Mouse (Mus musculus): ENCODE measurements around the gene Tmem147. TPM values are rescaled to one million over a fixed set of nuclear protein-coding genes. Genes with fewer than 3 reads are reported as not detected.
"Not testable (repeated sequence)": the region's sequence is repeated elsewhere in the genome, so short reads cannot be mapped to it uniquely, and the experiment has no call there.

Tmem147 gene
- total RNA-seq, 2 experiments from 2014 or later, result 119 to 130 TPM

DNA sequence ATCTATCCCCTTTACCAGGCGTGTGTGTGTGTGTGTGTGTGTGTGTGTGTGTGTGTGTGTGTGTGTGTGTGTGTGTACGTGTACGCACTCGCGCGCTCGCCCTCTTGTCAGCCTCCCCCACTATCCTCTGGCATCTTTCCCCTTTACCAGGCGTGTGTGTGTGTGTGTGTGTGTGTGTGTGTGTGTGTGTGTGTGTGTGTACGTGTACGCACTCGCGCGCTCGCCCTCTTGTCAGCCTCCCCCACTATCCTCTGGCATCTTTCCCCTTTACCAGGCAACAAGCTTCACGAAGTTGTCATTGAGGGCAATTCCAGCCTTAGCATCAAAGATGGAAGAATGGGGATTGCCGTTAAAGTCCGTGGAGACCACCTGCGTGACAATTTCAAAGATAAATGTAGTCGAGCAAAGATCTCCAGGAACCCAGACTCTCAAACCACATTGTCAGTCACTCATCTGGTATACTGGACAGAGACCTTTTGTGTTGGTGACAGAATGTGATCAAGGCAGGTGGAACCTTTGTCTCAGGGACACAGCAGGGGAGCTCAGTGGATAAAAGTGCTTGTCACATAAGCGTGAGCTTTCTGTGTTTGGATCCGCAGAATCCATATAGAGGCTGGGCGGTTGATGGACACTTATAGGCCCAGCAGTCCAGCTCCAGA, 853 bp upstream of the Tmem147 start:
- peak in 1 of 2 experiments; percentile 28 for DNase-seq (ENCODE audit: low spot score in 2 of 2)
- intact Hi-C loops (cut with DNase I), result not testable (repeated sequence)

DNA sequence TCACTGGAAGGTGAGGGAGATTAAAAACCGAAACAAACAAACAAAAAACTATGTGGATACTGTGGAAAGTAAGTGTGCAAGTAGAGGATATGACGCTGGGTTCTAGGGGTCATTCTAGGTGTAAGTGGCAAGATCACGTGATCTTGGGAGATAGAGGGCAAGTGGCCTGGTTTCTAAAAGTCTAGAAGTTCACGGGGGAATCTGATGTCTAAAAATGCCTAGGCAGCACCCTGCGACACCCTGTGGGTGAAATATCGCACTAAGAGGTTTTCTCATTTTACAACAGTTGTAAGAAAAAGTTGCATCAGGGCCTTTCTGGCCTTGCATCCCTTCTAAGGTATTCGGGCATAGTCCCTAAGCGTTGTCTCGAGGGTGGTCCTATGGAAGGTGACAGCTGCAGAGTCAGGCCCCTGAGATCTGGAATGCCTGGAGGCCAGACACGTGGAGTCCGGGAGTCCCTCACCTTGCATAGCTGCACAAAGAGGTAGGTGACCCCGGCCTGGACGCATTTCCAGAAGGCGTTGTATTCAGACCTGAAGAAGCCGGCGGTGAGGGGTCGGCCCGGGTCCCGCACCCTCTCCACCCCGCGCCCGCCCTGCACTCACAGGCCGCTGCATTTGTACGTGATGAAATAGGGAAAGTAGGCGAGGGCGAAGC, 473 bp downstream of the Tmem147 start:
- DNase-seq (ENCODE audit: low spot score in 2 of 2), result no peak
- intact Hi-C loops (cut with DNase I), result loop anchor here (2.0 kb wide), 3 partner anchors 64 to 140 kb away; partner anchors contain the start of genes Haus5 and Kmt2b

- intact Hi-C loops (cut with DNase I), result loop anchor here (2.0 kb wide), 3 partner anchors 63 to 139 kb away; partner anchors contain the start of genes Haus5 and Kmt2b
- no peak for DNase-seq (ENCODE audit: low spot score in 2 of 2)
Measured at GRCm38 (mm10) chr7:30728214-30728613, 1.1 kb downstream of the Tmem147 start.

GRCm38 (mm10) chr7:30723274-30723953, 5.9 kb downstream of the Tmem147 start:
- intact Hi-C loops (cut with DNase I), result no loop called here
- DNase-seq (ENCODE audit: low spot score in 2 of 2), result no peak

GRCm38 (mm10) chr7:30721286-30721685, 8.1 kb downstream of the Tmem147 start:
- intact Hi-C loops (cut with DNase I), result no loop called here

DNA sequence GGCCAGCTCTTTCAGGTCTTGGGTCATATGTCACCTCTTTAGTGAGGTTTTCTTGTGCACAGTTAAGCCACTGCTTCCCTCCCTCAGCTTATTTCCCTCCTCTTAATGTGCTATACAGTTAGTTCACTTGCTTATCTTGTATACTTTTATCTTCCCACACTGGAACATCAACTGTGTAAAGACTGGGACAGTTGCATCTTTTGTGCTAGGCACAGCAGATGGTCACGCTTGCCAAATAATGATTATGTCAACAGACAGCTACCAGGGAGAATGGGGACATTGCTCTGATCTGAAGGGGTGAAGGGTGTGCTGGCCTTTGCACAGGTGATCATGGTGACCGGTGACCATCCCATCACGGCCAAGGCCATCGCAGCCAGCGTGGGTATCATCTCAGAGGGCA, 9.7 kb downstream of the Tmem147 start:
- DNase-seq (ENCODE audit: low spot score in 2 of 2), result no peak
- intact Hi-C loops (cut with DNase I), result no loop called here

More at GRCm38 (mm10) chr7:30721286-30721685, 8.1 kb downstream of the Tmem147 start:
- no peak for DNase-seq (ENCODE audit: low spot score in 2 of 2)

DNA sequence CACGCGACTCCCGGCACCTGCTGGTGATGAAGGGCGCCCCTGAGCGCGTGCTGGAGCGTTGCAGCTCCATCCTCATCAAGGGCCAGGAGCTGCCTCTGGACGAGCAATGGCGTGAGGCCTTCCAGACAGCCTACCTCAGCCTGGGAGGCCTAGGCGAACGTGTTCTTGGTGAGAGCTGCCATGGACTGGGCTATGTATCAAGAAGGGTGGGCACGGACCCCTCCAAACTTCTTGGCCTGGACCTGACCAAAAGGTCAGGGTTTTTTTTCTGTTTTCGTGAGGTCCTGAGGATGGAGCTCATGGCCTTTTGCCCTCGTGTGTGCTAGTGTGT, 11.7 kb downstream of the Tmem147 start:
- intact Hi-C loops (cut with DNase I), result no loop called here

DNA sequence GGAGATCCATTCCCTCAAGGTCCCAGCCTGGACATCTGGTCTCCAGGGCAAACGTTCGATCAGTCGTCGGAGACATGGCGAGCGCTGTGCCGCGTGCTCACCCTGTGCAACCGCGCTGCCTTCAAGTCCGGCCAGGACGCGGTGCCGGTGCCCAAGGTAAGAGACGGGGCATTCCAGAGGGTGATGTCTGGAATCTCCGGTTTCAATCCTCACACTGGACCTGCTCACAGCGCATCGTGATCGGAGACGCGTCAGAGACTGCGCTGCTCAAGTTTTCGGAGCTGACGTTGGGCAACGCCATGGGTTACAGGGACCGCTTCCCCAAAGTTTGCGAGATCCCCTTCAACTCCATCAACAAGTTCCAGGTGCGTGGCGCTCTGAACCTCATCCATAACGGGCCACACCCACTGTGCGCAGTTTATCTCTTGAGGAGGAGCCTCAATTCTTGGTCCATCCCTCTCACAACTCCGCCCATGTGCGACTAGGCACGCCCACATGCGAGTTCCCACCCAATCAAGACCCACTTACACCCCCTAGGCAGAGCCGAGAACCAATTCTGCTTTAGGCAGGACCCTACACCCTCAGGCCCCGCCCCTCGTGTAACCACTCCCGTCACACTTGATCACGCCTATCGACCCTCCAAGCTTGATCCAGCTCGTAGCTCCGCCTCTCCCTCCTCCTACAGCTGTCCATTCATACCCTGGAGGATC, 12.2 kb downstream of the Tmem147 start:
- DNase-seq (ENCODE audit: low spot score in 2 of 2), result peak; percentile 42 to 57
- intact Hi-C loops (cut with DNase I), result no loop called here

More for the DNA sequence above, 11.7 kb downstream of the Tmem147 start:
- no peak for DNase-seq (ENCODE audit: low spot score in 2 of 2)

GRCm38 (mm10) chr7:30711942-30712341, 17.4 kb downstream of the Tmem147 start, which contains the start of gene Atp4a:
Gene Atp4a, plus strand, starts transcription at chr7:30712209.
- no peak for DNase-seq (ENCODE audit: low spot score in 2 of 2)
- intact Hi-C loops (cut with DNase I), result no loop called here

DNA sequence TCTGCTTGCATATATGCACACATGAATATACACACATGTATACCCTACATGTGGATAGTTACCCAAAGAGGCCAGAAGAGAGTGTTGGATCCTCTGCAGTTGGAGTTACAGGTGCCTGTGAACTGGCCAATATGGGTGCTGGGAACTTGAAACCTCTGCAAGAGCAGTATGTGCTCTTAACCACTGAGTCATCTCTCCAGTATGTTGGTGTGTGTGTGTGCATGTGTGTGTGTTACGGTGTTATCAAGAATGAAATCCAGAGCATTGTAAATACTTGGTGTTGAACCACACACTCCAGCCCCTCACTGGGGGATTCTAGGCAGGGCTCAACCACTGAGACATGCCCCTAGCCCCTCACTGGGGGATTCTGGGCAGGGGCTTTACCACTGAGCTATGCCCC, 21.9 kb downstream of the Tmem147 start:
- intact Hi-C loops (cut with DNase I), result no loop called here
- no peak for DNase-seq (ENCODE audit: low spot score in 2 of 2)

- intact Hi-C loops (cut with DNase I), result no loop called here
Measured at GRCm38 (mm10) chr7:30706214-30706882, 23.0 kb downstream of the Tmem147 start.

DNA sequence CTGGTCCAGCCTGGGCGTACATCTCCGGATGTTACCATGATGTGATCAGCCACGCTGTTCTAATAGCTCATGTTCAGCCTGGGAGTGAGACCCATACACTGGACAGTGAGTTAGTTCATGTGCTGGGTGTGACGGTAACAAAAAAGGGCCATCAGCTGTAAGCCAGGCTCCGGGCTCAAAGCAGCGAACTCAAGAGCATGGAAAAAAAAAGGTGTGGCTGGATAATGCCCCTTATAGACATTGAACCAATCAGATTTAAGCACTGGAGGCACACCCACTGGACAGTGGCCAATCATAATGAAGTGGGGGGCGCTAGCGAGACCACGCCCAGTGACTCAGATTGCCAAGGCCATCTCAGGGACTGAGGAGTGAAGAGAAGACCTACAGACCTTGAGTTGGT, 30.8 kb downstream of the Tmem147 start, which contains the start of gene 2200002J24Rik:
Gene 2200002J24Rik (plus strand): TSS at position 338 of the 400 bp plus-strand sequence.
- DNase-seq (ENCODE audit: low spot score in 2 of 2), result no peak
- intact Hi-C loops (cut with DNase I), result no loop called here

More at GRCm38 (mm10) chr7:30706214-30706882, 23.0 kb downstream of the Tmem147 start:
- no peak for DNase-seq (ENCODE audit: low spot score in 2 of 2)

DNA sequence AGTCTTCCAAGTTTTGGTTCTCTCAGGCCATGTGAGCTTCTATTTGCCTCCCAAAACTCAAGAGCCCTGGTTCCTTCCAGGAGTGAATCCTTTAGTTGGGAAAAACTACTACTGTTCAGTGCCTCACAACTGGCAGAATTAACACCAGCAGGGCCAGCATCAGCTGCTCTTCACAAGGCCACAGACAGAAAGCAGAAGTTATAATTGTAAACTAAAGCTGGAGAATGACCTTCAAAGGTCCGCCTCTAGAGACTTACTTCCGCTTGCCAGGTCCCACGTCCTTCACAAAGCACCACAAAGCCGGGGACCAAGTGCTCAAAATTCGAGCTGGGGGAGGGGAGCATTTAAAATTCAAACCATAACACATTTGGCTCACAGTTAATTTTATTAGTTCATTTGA, 31.2 kb downstream of the Tmem147 start:
- intact Hi-C loops (cut with DNase I), result no loop called here
- no peak for DNase-seq (ENCODE audit: low spot score in 2 of 2)

GRCm38 (mm10) chr7:30688325-30688724, 41.0 kb downstream of the Tmem147 start:
- peak; percentile 6 to 55 for DNase-seq (ENCODE audit: low spot score in 2 of 2)
- intact Hi-C loops (cut with DNase I), result no loop called here

GRCm38 (mm10) chr7:30683425-30683824, 45.9 kb downstream of the Tmem147 start:
- intact Hi-C loops (cut with DNase I), result loop anchor here (5.0 kb wide), 1 partner anchor 179 kb away; the partner anchor contains the start of gene Ffar1
- no peak for DNase-seq (ENCODE audit: low spot score in 2 of 2)

DNA sequence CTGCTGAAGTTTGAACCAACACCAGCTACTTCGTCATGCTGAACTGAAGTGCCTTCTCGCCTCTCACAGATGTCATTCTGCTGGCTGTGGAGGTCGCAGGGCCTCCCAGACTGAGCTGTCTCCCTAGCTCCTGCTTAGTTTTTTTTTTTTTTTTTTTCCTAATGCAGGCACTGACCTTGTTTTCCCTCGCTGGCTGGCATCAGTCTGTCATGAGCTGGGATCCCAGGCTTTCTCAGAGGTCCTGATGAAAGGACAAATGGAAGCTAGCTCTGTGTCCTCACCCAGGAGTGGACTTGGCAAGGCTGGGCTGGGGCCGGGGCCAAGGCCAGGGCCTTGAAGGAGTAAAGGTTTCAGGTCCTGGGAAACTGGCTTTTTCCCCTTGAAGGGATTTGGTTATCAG, 47.4 kb downstream of the Tmem147 start:
- DNase-seq (ENCODE audit: low spot score in 2 of 2), result no peak
- intact Hi-C loops (cut with DNase I), result loop anchor here (5.0 kb wide), 1 partner anchor 180 kb away; the partner anchor contains the start of gene Ffar1

DNA sequence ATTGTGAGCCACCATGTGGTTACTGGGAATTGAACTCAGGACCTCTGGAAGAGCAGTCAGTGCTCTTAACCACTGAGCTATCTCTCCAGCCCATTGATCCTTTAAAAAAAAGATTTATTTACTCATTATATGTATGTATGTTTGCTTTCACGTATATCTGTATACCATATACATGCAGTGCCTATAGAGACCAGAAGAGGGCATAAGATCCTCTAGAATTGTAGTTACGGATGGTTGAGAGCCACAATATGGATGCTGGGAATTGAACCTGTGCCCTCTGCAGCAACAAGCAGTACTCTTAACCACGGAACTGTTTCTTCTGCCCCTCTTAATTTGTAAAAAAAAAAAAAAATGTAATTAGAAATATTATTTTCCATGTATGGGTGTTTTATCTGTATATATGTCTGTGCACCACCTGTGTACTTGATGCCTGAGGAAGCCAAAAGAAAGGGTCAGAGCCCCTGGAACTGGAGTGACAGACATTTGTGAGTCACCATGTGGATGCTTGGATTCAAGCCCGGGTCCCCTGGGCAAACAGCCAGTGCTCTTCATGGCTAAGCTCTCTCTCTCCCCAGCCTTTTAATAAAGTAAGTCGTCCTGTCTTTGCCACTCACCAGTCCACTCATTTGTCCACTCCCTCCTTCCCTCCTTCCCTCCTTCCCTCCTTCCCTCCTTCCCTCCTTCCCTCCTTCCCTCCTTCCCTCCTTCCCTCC, 50.9 kb downstream of the Tmem147 start:
- intact Hi-C loops (cut with DNase I), result no loop called here
- DNase-seq (ENCODE audit: low spot score in 2 of 2), result no peak
